Mouse (Mus musculus): Measurements from ENCODE around the gene Hoxb9. TPM values are rescaled to one million over a fixed set of nuclear protein-coding genes. Genes with fewer than 3 reads are reported as not detected.
A peak's percentile ranks its signal among the peaks of the same experiment; 100 is the strongest.

The Hoxb9 gene
- polyA plus RNA-seq, 1 experiment = not detected

DNA sequence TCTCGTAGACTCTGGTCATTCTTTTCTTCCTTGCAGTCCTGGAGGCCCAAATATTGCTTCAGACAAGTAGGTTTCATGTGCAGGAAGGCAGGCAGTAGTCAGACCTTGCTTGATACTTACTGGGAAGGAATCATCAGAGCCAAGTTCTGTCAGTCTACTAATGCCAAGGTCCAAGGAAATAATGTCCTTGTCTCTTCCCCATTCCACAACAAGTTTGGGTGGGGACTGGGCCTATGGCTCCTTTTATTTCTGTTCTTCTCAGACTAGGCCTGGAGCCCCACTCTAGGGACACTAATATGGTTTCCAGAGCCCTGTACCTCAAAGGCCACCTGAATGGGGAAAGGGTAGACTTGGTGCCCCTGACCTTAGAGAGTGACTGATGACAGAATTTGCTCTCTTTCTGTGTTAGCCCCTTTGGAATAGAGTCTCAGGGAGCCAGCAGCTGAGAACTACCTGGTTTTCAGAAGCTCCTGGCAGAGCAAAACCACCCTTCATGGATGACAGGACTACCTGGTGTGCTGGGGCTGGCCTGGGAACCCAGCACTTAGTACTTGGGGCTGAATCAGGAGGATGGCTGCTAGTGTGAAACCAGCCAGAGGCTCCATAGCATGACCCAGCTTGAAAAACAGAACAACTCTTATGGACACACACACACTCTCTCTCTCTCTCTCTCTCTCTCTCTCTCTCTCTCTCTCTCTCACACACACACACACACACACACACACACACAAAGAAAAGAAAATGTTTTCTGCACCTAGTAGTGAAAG is 17.4 kb downstream of the Hoxb9 start:
- H3K79me3 ChIP-seq (ENCODE audit: low read depth) = no peaks in the 10 kb centered on the region

DNA sequence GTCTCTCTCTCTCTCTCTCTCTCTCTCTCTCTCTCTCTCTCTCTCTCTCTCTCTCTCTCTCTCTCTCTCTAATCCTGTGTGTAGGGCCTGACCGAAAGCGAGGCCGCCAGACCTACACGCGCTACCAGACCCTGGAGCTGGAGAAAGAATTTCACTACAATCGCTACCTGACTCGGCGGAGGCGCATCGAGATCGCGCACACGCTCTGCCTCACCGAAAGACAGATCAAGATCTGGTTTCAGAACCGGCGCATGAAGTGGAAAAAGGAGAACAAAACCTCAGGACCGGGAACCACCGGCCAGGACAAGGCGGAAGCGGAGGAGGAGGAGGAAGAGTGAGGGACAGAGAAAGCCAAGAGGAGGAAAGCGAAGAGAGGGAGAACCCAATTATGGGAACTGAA is 18.0 kb downstream of the Hoxb9 start:
- Histone ChIP-seq H3K79me2 (ENCODE audit: control insufficient read depth, insufficient read depth) (no peaks in the 10 kb centered on the region), H3K36me3 (ENCODE audit: control insufficient read depth, insufficient read depth) (no peaks in the 10 kb centered on the region), H3ac (ENCODE audit: control insufficient read depth, insufficient read length, low read depth) (no peak overlapping the region), H3K4me3 (ENCODE audit: insufficient read depth, poor library complexity, severe bottlenecking) (no peak overlapping the region), H3K27me3 (ENCODE audit: control insufficient read depth, insufficient read depth, insufficient read length) (peaks cover 90% of the 10 kb centered on the region), H3K79me3 (ENCODE audit: low read depth) (no peaks in the 10 kb centered on the region)
- TF ChIP-seq CTCF (IDR thresholded peaks at IDR 0.05; ENCODE audit: control insufficient read depth, insufficient read depth, insufficient read length) = no peak
- TF ChIP-seq USF1 (IDR thresholded peaks at IDR 0.05; ENCODE audit: low read depth) = no peak
- TF ChIP-seq MYOD1 (IDR thresholded peaks at IDR 0.05; ENCODE audit: control insufficient read depth, insufficient read length, low read depth) = no peak
- no peak for TF ChIP-seq FOSL1 (IDR thresholded peaks at IDR 0.05; ENCODE audit: insufficient read depth, low read length, poor library complexity, severe bottlenecking)
- no peak for TF ChIP-seq MYOG (IDR thresholded peaks at IDR 0.05; ENCODE audit: control insufficient read depth, extremely low read depth, insufficient read length)
- TF ChIP-seq CEBPB (IDR thresholded peaks at IDR 0.05; ENCODE audit: low read depth) = no peak
- TF ChIP-seq MAX (IDR thresholded peaks at IDR 0.05) = no peak

More for the DNA sequence above, 17.4 kb downstream of the Hoxb9 start:
- no peak overlapping the region for H3K4me3 ChIP-seq (ENCODE audit: insufficient read depth, poor library complexity, severe bottlenecking)
- TF ChIP-seq MYOG (IDR thresholded peaks at IDR 0.05; ENCODE audit: control insufficient read depth, extremely low read depth, insufficient read length) (no peak), USF1 (IDR thresholded peaks at IDR 0.05; ENCODE audit: low read depth) (no peak), FOSL1 (IDR thresholded peaks at IDR 0.05; ENCODE audit: insufficient read depth, low read length, poor library complexity, severe bottlenecking) (no peak), CTCF (IDR thresholded peaks at IDR 0.05; ENCODE audit: control insufficient read depth, insufficient read depth, insufficient read length) (no peak), MYOD1 (IDR thresholded peaks at IDR 0.05; ENCODE audit: control insufficient read depth, insufficient read length, low read depth) (no peak), CEBPB (IDR thresholded peaks at IDR 0.05; ENCODE audit: low read depth) (no peak), MAX (IDR thresholded peaks at IDR 0.05) (no peak)
- H3ac ChIP-seq (ENCODE audit: control insufficient read depth, insufficient read length, low read depth) = no peak overlapping the region
- no peaks in the 10 kb centered on the region for H3K36me3 ChIP-seq (ENCODE audit: control insufficient read depth, insufficient read depth)
- peaks cover 92% of the 10 kb centered on the region for H3K27me3 ChIP-seq (ENCODE audit: control insufficient read depth, insufficient read depth, insufficient read length)
- no peaks in the 10 kb centered on the region for H3K79me2 ChIP-seq (ENCODE audit: control insufficient read depth, insufficient read depth)

DNA sequence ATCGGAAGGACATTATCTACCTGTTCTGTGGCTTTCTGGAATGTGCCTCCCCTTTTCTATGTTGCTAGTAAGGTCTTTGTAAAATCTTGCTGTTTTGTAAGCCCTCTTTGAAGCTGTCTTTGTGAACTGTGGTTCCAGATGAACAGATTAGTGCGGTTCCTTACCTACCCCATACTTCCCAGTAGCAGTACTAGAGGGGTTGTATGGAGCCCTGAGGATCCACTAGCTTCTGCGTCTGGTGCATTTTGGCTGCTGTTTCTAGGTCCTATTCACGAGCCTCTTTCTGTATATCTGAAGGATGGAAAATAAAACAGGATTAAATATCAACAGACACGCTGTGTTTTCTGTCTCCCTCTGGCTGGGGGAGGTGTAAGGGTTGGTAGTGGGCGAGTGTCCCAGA is 18.6 kb downstream of the Hoxb9 start:
- Histone ChIP-seq H3K79me2 (ENCODE audit: control insufficient read depth, insufficient read depth) (no peaks in the 10 kb centered on the region), H3K79me3 (ENCODE audit: low read depth) (no peaks in the 10 kb centered on the region), H3K27me3 (ENCODE audit: control insufficient read depth, insufficient read depth, insufficient read length) (peaks cover 90% of the 10 kb centered on the region), H3K4me3 (ENCODE audit: insufficient read depth, poor library complexity, severe bottlenecking) (no peak overlapping the region), H3K36me3 (ENCODE audit: control insufficient read depth, insufficient read depth) (no peaks in the 10 kb centered on the region), H3ac (ENCODE audit: control insufficient read depth, insufficient read length, low read depth) (no peak overlapping the region)
- no peak for TF ChIP-seq CTCF (IDR thresholded peaks at IDR 0.05; ENCODE audit: control insufficient read depth, insufficient read depth, insufficient read length)
- no peak for TF ChIP-seq USF1 (IDR thresholded peaks at IDR 0.05; ENCODE audit: low read depth)
- no peak for TF ChIP-seq MAX (IDR thresholded peaks at IDR 0.05)
- no peak for TF ChIP-seq MYOG (IDR thresholded peaks at IDR 0.05; ENCODE audit: control insufficient read depth, extremely low read depth, insufficient read length)
- TF ChIP-seq MYOD1 (IDR thresholded peaks at IDR 0.05; ENCODE audit: control insufficient read depth, insufficient read length, low read depth) = no peak
- no peak for TF ChIP-seq FOSL1 (IDR thresholded peaks at IDR 0.05; ENCODE audit: insufficient read depth, low read length, poor library complexity, severe bottlenecking)
- TF ChIP-seq CEBPB (IDR thresholded peaks at IDR 0.05; ENCODE audit: low read depth) = no peak

DNA sequence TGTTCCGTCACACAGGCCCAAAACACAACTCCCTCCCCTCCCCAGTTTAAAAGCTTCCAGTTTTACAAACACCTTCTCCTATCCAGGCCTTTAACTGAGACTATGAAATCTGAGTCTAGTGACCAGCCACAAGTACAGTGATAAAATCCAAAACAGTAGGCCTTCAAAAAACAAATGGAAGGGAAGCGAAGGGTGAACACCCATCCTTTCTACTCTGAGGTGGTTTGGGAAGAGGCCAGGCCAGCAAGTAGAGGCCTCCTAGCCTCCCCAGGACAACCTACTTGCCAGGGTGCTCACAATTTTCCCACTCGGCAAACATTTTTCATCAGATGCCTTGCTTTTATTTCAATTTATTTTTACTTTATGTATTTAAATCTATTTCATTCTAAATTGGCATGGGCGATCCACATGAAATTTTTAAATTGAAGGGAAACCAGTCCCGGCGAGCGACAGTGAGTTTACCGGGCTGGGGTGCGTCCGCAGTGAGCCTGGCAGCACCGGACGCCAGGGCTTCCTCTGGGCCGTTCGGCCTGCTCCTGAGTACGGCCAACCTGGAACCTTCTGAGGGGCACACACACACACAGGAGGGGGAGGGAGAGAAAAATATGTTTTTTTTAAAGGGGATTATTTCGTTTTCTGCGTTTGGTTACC is 19.6 kb downstream of the Hoxb9 start:
- Histone ChIP-seq H3ac (ENCODE audit: control insufficient read depth, insufficient read length, low read depth) (no peak overlapping the region), H3K36me3 (ENCODE audit: control insufficient read depth, insufficient read depth) (no peaks in the 10 kb centered on the region), H3K27me3 (ENCODE audit: control insufficient read depth, insufficient read depth, insufficient read length) (peaks cover 90% of the 10 kb centered on the region), H3K4me3 (ENCODE audit: insufficient read depth, poor library complexity, severe bottlenecking) (no peak overlapping the region), H3K79me3 (ENCODE audit: low read depth) (no peaks in the 10 kb centered on the region), H3K79me2 (ENCODE audit: control insufficient read depth, insufficient read depth) (no peaks in the 10 kb centered on the region)
- TF ChIP-seq CTCF (IDR thresholded peaks at IDR 0.05; ENCODE audit: control insufficient read depth, insufficient read depth, insufficient read length) (no peak), FOSL1 (IDR thresholded peaks at IDR 0.05; ENCODE audit: insufficient read depth, low read length, poor library complexity, severe bottlenecking) (no peak), MYOD1 (IDR thresholded peaks at IDR 0.05; ENCODE audit: control insufficient read depth, insufficient read length, low read depth) (no peak), MAX (IDR thresholded peaks at IDR 0.05) (no peak), USF1 (IDR thresholded peaks at IDR 0.05; ENCODE audit: low read depth) (no peak), MYOG (IDR thresholded peaks at IDR 0.05; ENCODE audit: control insufficient read depth, extremely low read depth, insufficient read length) (no peak), CEBPB (IDR thresholded peaks at IDR 0.05; ENCODE audit: low read depth) (no peak)

DNA sequence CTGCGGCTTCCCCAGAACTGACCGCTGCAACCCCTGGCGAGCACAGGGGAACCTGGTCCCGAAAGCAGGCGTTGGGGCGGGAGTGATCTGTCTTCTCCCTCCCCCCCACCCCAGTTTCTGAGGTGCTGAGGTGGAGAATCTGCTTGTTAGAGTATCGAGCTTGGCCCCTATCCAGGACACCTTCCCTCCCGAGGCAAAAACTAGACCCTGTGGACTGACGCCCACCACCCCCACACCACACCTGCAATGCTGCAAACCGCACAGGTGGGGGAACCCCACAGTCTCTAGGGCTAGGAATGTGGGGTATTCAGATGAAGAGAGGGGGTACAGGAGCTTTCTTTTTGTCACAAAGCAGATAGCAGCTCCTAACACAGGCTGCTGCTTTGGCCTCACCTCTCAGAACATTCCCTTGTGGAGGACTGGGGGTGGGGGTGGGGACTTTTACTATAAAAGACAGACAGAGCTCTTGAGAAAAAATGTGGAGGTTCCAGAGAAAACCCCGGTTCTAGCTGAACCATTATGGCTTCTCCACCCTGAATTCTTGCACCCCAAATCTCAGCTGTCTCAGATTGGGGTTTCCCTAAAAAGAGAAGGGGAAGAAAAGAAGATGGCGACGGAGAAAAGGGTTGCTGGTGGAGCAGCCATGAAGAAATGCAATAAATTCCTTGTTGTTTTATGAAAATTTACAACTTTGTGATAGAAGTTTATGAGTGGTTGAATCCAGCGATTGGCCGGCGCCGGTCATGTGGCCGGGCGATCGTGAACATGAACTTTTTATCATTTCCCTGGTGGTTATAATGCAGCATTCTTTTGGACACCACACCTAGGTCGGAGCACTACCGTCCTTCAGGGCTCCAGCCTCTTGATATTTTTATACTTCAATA is 20.7 kb downstream of the Hoxb9 start, which contains the start of gene Hoxb6:
TSS of gene Hoxb6 (plus strand) at position 796 of the 884 bp plus-strand sequence.
- TF ChIP-seq MYOG (IDR thresholded peaks at IDR 0.05; ENCODE audit: control insufficient read depth, extremely low read depth, insufficient read length) (no peak), FOSL1 (IDR thresholded peaks at IDR 0.05; ENCODE audit: insufficient read depth, low read length, poor library complexity, severe bottlenecking) (no peak)
- Histone ChIP-seq H3K27me3 (ENCODE audit: control insufficient read depth, insufficient read depth, insufficient read length) (peaks cover 89% of the 10 kb centered on the region), H3K79me3 (ENCODE audit: low read depth) (no peaks in the 10 kb centered on the region), H3K36me3 (ENCODE audit: control insufficient read depth, insufficient read depth) (no peaks in the 10 kb centered on the region), H3ac (ENCODE audit: control insufficient read depth, insufficient read length, low read depth) (peak within 1 kb of the TSS; percentile 52), H3K79me2 (ENCODE audit: control insufficient read depth, insufficient read depth) (no peaks in the 10 kb centered on the region), H3K4me3 (ENCODE audit: insufficient read depth, poor library complexity, severe bottlenecking) (no peak within 1 kb of the TSS)

Data from C2C12 (cell line).